Mouse (Mus musculus): ENCODE data around the gene Lancl3. TPM values are rescaled to one million over a fixed set of nuclear protein-coding genes. Genes with fewer than 3 reads are reported as not detected.

Lancl3 gene
- not detected for total RNA-seq (2023)

GRCm38 (mm10) chrX:9199761-9200371, at the start of gene Lancl3:
Gene Lancl3, plus strand, starts transcription at chrX:9199902.

GRCm38 (mm10) chrX:9256766-9257165, 57.1 kb downstream of the Lancl3 start, which contains the start of gene Gm14862:
Gene Gm14862, minus strand, starts transcription at chrX:9256899.

GRCm38 (mm10) chrX:9272460-9273361, 73.0 kb downstream of the Lancl3 start, which contains the start of gene Xk:
Gene Xk, plus strand, starts transcription at chrX:9272756.

GRCm38 (mm10) chrX:9283464-9283863, 83.8 kb downstream of the Lancl3 start, which contains the start of gene H2al1m:
Gene H2al1m, plus strand, starts transcription at chrX:9283764.

Other genes with a start within 250 kb of the Lancl3 start
- gene Fthl17b, start 236.9 kb upstream of the Lancl3 start, total RNA-seq (2023): not detected
- not detected for gene Fthl17c, start 223.3 kb upstream of the Lancl3 start, total RNA-seq (2023)
- gene Fthl17d, start 213.1 kb upstream of the Lancl3 start, total RNA-seq (2023): not detected
- gene Fthl17e, start 166.4 kb upstream of the Lancl3 start, total RNA-seq (2023): not detected
- gene Fthl17f, start 136.9 kb upstream of the Lancl3 start, total RNA-seq (2023): not detected
- not detected for gene 4930402K13Rik, start 95.3 kb upstream of the Lancl3 start, total RNA-seq (2023)
- not detected for gene Gm14862, start 57.0 kb downstream of the Lancl3 start, total RNA-seq (2023)
- 10 to 100 TPM in 1 of 2 experiments, 1 to 10 TPM in 1; 6.4 to 11.3 TPM for gene Xk, start 72.9 kb downstream of the Lancl3 start, total RNA-seq (2023)
- 1 to 10 TPM; 1.6 to 1.8 TPM for gene H2al1m, start 83.9 kb downstream of the Lancl3 start, total RNA-seq (2023)
- not detected for gene H2al1k, start 150.7 kb downstream of the Lancl3 start, total RNA-seq (2023)